Mouse (Mus musculus): ENCODE results near the gene Plekha7. TPM values are rescaled to one million over a fixed set of nuclear protein-coding genes. Genes with fewer than 3 reads are reported as not detected.

Plekha7 gene
- polyA plus RNA-seq, 1 experiment: 13.5 TPM

DNA sequence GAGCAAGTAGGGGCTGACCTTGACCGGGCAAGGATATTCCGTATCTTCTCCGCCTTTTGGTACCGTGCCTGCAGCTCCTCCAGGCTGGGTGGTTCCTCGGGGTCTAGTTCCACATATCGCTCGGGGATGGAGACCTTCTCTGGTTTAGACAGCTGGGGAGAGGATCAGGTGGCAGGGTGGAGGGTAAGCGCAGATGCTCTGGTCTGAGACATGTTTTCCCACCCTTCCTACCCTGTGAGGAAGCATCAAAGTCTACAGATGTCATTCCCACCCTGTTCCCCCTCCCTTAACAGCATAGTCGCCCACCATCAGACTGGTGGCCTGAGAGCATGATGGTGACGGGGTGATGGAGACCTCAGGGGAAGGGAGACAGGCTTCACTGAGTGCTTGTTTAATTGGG is 178.8 kb downstream of the Plekha7 start:
- DNase-seq: no peak
- Histone ChIP-seq H3K4me1 (ENCODE audit: control insufficient read depth, insufficient read depth, low read length) (no peaks in the 10 kb centered on the region; the same call in 1 of the 2 replicates), H3K27me3 (ENCODE audit: control insufficient read depth, insufficient read depth, low read length) (no peaks in the 10 kb centered on the region), H3K4me3 (replicated peaks; ENCODE audit: insufficient read depth, low read depth, low read length) (no peak overlapping the region), H3K27ac (ENCODE audit: insufficient read depth, low read length) (no peak overlapping the region)
- no peak for TF ChIP-seq CTCF (IDR thresholded peaks at IDR 0.05; ENCODE audit: borderline replicate concordance, insufficient read depth, low read depth, low read length)
- WGBS: 86% methylated on average over 10 of the region's 10 CpGs

- no peaks in the 10 kb centered on the region; the same call in 1 of the 2 replicates for H3K4me1 ChIP-seq (ENCODE audit: control insufficient read depth, insufficient read depth, low read length)
- TF ChIP-seq POLR2A (IDR thresholded peaks at IDR 0.05; ENCODE audit: borderline replicate concordance, insufficient read depth, low read length) (no peak), CTCF (IDR thresholded peaks at IDR 0.05; ENCODE audit: borderline replicate concordance, insufficient read depth, low read depth, low read length) (no peak)
- DNase-seq: no peak
- H3K27ac ChIP-seq (ENCODE audit: insufficient read depth, low read length): no peak overlapping the region
- 97% methylated on average over 8 of the region's 8 CpGs for WGBS
- H3K27me3 ChIP-seq (ENCODE audit: control insufficient read depth, insufficient read depth, low read length): no peaks in the 10 kb centered on the region
- H3K4me3 ChIP-seq (replicated peaks; ENCODE audit: insufficient read depth, low read depth, low read length): no peak overlapping the region
Measured at GRCm38 (mm10) chr7:116128286-116128685, 179.9 kb downstream of the Plekha7 start.

- no peaks in the 10 kb centered on the region for H3K27me3 ChIP-seq (ENCODE audit: control insufficient read depth, insufficient read depth, low read length)
- H3K27ac ChIP-seq (ENCODE audit: insufficient read depth, low read length): no peak overlapping the region
- no peak for DNase-seq
- no peak overlapping the region for H3K4me3 ChIP-seq (replicated peaks; ENCODE audit: insufficient read depth, low read depth, low read length)
- no peaks in the 10 kb centered on the region; the same call in 1 of the 2 replicates for H3K4me1 ChIP-seq (ENCODE audit: control insufficient read depth, insufficient read depth, low read length)
- 73% methylated on average over 2 of the region's 2 CpGs for WGBS
- TF ChIP-seq POLR2A (IDR thresholded peaks at IDR 0.05; ENCODE audit: borderline replicate concordance, insufficient read depth, low read length): no peak
- TF ChIP-seq CTCF (IDR thresholded peaks at IDR 0.05; ENCODE audit: borderline replicate concordance, insufficient read depth, low read depth, low read length): no peak
Measured at GRCm38 (mm10) chr7:116127052-116127451, 181.1 kb downstream of the Plekha7 start.

DNA sequence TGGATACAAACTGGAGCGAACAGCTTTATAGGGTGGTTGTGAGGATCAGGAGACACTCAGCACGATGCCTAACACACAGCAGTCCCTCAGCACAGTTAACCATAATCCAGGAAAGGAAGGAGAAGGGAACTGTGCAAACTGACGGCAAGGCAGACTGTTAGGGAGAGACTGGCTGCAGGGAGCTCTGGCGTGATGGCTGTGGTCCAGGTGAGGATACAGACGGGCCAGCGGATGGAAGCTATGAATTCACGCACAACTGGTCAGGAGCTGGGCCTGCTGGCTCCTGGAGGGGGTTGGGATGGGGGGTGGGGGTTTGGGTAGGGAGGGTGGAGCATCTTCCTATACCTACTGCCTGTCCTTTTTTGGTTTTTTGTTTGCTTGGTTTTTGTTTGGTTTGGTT is 182.5 kb downstream of the Plekha7 start:
- WGBS: 20% methylated on average over 7 of the region's 7 CpGs
- TF ChIP-seq CTCF (IDR thresholded peaks at IDR 0.05; ENCODE audit: borderline replicate concordance, insufficient read depth, low read depth, low read length): no peak
- no peak for TF ChIP-seq POLR2A (IDR thresholded peaks at IDR 0.05; ENCODE audit: borderline replicate concordance, insufficient read depth, low read length)
- H3K27ac ChIP-seq (ENCODE audit: insufficient read depth, low read length): no peak overlapping the region

DNA sequence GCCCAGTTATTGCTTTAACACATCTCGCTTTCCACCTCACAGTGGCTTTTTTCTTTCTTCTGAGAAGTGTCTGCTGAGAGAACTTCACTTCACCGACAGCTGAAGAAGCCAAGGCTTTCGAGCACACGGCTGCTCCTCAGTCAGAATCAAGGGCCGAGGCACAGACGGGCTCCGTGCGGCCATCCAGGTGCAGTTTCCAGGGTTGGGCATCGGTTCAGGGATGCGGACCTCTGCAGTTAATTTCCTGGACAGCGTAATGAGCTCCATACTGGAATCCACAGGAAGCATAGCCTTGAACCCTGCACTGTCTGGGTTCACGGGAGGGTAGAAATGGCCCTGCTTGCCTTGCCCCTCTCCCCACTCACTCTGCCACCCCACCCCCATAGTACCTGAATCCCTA is 184.1 kb downstream of the Plekha7 start:
- Histone ChIP-seq H3K4me1 (ENCODE audit: control insufficient read depth, insufficient read depth, low read length) (no peaks in the 10 kb centered on the region; the same call in 1 of the 2 replicates), H3K27me3 (ENCODE audit: control insufficient read depth, insufficient read depth, low read length) (no peaks in the 10 kb centered on the region), H3K27ac (ENCODE audit: insufficient read depth, low read length) (no peak overlapping the region), H3K4me3 (replicated peaks; ENCODE audit: insufficient read depth, low read depth, low read length) (no peak overlapping the region)
- TF ChIP-seq POLR2A (IDR thresholded peaks at IDR 0.05; ENCODE audit: borderline replicate concordance, insufficient read depth, low read length) (no peak), CTCF (IDR thresholded peaks at IDR 0.05; ENCODE audit: borderline replicate concordance, insufficient read depth, low read depth, low read length) (no peak)
- WGBS: 70% methylated on average over 12 of the region's 12 CpGs
- DNase-seq: no peak

More for the DNA sequence above, 182.5 kb downstream of the Plekha7 start:
- H3K4me1 ChIP-seq (ENCODE audit: control insufficient read depth, insufficient read depth, low read length): no peaks in the 10 kb centered on the region; the same call in 1 of the 2 replicates
- H3K4me3 ChIP-seq (replicated peaks; ENCODE audit: insufficient read depth, low read depth, low read length): no peak overlapping the region
- H3K27me3 ChIP-seq (ENCODE audit: control insufficient read depth, insufficient read depth, low read length): no peaks in the 10 kb centered on the region
- no peak for DNase-seq

GRCm38 (mm10) chr7:116123597-116123985 is 184.6 kb downstream of the Plekha7 start:
- Histone ChIP-seq H3K27me3 (ENCODE audit: control insufficient read depth, insufficient read depth, low read length) (no peaks in the 10 kb centered on the region), H3K27ac (ENCODE audit: insufficient read depth, low read length) (no peak overlapping the region), H3K4me1 (ENCODE audit: control insufficient read depth, insufficient read depth, low read length) (no peaks in the 10 kb centered on the region; the same call in 1 of the 2 replicates), H3K4me3 (replicated peaks; ENCODE audit: insufficient read depth, low read depth, low read length) (no peak overlapping the region)
- DNase-seq: no peak
- TF ChIP-seq POLR2A (IDR thresholded peaks at IDR 0.05; ENCODE audit: borderline replicate concordance, insufficient read depth, low read length) (no peak), CTCF (IDR thresholded peaks at IDR 0.05; ENCODE audit: borderline replicate concordance, insufficient read depth, low read depth, low read length) (no peak)
- 74% methylated on average over 2 of the region's 2 CpGs for WGBS

DNA sequence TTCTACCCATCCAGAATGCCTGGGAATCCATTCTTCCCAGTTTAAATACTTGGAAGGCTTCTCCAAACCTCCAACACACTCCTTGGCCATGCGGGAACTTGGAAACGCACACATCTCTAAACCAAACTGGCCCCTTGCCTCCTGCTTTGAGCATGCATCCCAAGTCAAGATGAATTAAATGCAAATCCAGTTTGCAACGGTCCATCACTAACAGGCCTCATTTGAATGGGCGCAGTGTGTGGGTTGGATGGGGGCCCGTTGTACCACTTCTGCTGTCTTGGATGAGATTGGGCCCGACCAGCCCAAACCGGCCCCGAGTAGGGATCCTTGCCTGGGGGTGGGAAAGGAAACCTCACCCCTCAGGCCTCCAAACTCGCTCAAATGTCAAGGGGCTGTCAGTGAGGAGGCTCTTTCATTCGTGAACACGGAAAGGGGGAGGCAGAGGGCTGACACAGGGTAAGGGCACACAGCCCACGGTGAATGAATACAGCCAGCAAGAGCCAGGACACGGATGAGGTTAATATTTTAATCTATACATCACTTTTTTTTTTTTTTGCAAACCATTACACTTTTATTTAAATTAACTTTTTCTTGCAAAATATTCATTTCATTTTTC is 185.1 kb downstream of the Plekha7 start:
- Histone ChIP-seq H3K4me3 (replicated peaks; ENCODE audit: insufficient read depth, low read depth, low read length) (no peak overlapping the region), H3K4me1 (ENCODE audit: control insufficient read depth, insufficient read depth, low read length) (no peaks in the 10 kb centered on the region; the same call in 1 of the 2 replicates), H3K27ac (ENCODE audit: insufficient read depth, low read length) (no peak overlapping the region), H3K27me3 (ENCODE audit: control insufficient read depth, insufficient read depth, low read length) (no peaks in the 10 kb centered on the region)
- peak in 1 of 2 experiments; percentile 16 for DNase-seq
- TF ChIP-seq POLR2A (IDR thresholded peaks at IDR 0.05; ENCODE audit: borderline replicate concordance, insufficient read depth, low read length) (no peak), CTCF (IDR thresholded peaks at IDR 0.05; ENCODE audit: borderline replicate concordance, insufficient read depth, low read depth, low read length) (no peak)
- WGBS: 44% methylated on average over 13 of the region's 13 CpGs

GRCm38 (mm10) chr7:116121202-116121601 is 187.0 kb downstream of the Plekha7 start:
- DNase-seq: no peak
- Histone ChIP-seq H3K4me1 (ENCODE audit: control insufficient read depth, insufficient read depth, low read length) (no peaks in the 10 kb centered on the region; the same call in 1 of the 2 replicates), H3K27ac (ENCODE audit: insufficient read depth, low read length) (no peak overlapping the region), H3K27me3 (ENCODE audit: control insufficient read depth, insufficient read depth, low read length) (no peaks in the 10 kb centered on the region), H3K4me3 (replicated peaks; ENCODE audit: insufficient read depth, low read depth, low read length) (no peak overlapping the region)
- TF ChIP-seq POLR2A (IDR thresholded peaks at IDR 0.05; ENCODE audit: borderline replicate concordance, insufficient read depth, low read length): no peak
- no peak for TF ChIP-seq CTCF (IDR thresholded peaks at IDR 0.05; ENCODE audit: borderline replicate concordance, insufficient read depth, low read depth, low read length)
- 84% methylated on average over 11 of the region's 11 CpGs for WGBS
